Mouse (Mus musculus): ENCODE measurements around the gene Chrnb2.

The Chrnb2 gene

DNA sequence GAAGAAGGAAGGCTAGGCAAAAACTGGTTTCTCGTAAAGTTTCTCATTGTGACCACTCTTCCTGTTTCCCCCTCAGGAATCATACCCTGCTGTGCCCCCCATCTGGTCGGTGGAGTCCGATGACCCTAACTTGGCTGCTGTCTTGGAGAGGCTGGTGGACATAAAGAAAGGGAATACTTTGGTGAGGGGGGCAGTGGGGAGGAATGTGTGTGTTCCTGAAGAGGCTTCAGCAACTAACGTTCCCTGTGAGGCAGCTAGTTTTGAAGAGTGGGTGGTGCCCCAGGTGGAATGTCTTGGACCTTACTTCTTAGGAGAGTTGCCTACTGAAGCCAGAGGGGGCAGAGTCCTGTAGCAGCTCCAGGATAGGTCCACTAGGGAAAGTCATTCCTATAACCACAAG is 11.6 kb upstream of the Chrnb2 start:
- no peak for DNase-seq

DNA sequence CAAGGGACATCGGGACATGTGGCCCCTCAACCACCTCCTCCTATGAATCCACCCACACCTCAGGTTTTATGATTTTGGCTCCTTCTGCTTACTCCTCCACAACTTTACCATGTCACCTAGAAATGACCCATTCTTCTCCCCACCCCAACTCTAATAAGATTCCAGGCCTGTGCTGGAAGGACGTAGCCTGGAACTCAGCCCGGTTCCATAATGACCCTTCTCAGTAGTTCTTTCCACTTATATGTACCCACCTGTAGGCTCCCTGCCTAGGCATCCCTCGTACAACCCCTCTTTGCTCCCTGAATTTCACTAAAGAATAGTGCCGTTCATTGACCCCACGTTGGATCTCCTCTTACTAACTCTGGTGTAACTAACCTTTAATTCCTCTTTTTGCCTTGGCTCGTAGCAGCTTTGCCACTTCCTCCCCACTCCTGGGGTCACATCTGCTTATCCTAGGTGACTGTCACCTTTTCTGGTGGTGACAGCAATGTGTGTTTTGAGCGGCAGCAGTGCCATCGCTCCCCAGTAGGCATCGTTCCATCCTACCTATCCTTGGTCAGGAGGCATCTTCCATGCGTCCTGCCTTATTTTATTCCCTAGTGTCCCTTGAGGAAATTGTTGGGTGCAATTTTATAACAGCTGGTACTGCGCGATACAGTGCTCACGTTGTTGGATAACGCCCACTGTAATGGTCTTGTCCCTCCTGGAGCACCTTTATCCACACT is 10.0 kb upstream of the Chrnb2 start:
- DNase-seq, result no peak

DNA sequence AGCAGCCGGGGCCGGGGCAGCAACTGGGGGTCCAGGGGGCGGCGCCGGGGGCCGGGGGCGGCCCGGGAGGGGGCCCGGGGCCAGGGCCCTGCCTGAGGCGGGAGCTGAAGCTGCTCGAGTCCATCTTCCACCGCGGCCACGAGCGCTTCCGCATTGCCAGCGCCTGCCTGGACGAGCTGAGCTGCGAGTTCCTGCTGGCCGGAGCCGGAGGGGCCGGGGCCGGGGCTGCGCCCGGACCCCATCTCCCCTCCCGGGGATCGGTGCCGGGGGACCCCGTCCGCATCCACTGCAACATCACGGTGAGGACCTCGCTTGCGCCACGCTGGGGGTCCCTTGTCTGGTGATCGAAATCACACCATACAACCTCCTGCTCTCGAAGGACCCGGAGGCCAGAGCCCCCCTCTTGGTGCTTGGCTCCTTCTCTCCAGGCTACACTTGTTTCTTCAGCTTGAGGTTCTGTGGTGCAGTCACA is 9.3 kb upstream of the Chrnb2 start:
- DNase-seq, result peak; percentile 61 to 76

DNA sequence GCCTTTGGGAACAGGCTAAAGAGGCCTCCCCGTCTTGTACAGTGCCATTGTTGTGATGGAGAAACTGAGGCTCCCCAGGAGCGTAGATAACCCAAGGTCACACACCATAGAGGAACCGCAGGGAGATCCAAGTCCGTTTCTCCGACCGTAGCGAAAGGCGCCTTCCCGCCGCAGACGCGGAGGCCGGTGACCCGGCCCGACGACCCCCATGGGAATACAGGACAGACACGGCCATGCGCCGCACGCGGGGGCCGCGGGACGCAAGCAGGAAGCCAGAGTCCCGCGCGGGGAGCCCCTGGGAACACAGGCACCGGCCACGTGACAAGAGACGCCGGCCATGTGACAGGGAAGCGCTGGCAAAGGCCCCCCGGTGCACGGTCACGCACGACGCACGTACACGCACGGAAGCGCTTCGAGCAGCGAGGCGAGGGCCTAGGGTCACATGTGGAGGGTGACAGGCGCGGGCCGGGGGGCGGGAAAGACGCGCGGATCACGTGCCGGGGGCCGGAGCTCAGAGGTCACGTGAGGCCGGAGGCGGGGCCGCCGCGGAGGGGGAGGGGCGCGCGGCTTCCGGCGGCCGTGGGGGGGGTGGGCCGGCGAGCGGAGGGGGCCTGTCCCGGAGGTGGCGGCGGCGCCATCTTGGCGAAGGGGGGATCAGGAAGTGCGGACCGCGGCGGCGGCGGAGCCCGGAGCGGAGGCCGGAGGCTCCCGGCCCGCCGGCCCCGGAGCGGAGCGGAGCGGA is 8.7 kb upstream of the Chrnb2 start, which contains the start of gene Ube2q1:
Gene Ube2q1 (plus strand): TSS at position 649 of the 742 bp plus-strand sequence.
- peak; percentile 96 to 98 for DNase-seq

DNA sequence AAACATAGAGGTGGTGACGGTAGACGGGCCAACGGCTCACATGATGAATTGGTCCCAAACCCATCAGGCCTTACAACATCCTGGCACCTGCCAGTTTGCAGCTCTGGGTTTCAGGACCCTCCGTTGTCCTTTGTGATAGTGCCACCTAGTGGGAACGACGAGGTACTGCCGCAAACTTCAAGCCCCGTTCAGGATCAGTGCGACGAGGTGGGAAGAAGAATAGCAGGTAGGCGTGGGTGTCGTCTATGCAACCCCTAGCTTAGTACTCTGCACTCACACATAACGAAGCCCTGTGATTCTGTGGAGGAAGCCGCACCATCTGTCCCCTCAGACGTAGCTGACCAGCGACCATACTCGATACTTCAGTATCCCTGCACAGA is 8.1 kb upstream of the Chrnb2 start:
- DNase-seq, result peak; percentile 85 to 90

DNA sequence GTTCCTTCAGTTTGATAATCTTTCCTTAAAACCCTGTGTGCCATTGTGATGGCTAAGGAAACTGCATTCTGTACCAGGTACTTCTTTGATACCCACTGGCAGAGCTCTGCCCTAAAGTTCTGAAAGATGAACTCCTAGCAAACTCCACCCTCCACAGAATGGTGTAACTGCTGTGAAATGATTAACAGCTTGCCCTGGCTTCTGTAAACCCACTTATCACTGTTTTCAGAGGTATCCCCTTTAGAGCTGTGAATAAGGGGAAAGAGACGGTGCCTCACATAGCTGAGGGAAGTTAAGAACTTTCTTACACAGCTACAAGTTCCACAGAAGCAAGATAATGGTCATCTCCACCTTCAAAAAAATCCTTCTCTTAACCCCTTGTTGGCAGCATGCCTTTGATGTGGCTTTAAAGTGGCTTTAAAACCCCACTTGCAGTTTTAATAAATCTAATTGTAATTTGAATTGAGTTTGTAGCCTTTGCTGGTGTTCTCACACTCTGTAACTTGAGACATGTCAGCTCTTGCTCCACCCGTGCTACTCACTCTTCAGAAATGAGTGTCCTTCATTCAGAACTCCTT is 6.1 kb upstream of the Chrnb2 start:
- no peak for DNase-seq

DNA sequence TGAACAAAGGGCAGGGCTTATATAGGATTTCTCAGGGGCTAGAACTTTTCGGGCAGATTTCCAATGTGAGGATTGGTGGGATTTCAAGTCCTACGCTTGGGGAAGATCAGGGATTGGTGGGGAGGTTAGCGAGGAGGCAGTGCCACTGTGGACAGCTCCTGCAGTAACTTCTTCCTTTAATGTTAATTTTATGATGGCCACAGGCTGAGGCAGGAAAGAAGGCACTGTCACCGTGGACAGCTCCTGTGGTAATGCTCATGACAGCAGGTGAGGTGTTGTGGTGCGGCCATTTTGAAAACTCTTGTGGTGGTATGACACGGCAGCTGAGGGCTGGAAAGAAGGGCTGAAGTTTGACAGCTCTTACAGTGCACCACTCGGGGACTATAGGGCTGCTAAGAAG is 5.2 kb upstream of the Chrnb2 start:
- DNase-seq, result no peak

DNA sequence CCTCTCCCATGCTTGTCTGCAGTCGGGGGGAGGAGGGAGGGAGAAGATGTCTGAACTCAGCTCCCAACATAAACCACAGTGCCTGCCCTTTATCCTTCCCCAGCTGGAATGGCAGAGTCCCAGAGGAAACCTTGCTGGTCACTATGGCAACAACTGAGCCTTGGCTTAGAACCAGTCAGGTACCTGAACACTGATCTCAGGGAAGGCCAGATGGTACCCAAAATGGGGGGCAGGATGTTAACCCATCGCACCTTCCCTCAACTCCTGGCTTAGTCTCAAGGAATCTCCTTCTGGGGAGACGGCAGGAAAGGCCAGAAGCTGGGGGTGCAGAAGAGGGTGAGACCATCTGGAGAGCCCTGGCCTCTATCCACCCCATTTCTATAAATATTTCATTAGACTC is 4.6 kb downstream of the Chrnb2 start:
- no peak for DNase-seq

DNA sequence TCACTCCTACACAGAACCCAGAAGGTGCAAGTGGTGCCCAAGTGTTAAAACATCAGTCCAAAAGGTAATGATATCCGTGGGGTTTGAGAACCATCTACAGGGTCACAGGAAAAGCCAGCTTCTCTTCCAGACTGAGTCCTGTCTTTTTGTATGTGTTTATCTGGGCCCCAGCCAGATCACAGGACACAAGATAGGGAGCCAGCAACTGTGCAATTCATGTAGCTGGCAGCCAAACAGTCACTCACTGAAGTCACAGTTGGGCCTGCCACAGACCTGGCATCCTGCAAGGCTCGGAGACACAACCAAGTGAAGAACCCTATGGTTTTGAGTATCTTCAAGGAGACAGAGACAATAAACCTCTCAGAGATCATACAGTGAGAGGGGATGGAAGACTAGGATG is 6.6 kb downstream of the Chrnb2 start:
- DNase-seq, result no peak

DNA sequence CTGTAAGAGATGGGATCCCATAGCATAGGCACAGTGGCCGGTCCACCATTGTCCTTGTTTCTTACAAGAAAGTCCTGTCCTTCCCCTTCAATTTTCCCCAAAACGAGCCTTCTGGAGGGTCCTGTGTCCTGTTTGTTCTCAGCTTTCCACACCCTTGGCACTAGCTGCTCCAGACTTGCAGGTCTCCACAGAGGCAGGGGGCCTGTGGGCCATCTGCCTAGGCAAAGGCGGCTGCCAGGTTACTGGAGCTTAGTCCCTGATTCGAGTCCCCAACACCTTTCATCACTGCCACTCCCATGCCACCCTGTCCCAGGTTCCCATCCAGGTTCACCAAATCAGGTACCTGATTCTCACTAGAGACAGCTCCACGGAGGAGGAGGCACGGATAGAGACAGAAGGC is 9.1 kb downstream of the Chrnb2 start:
- no peak for DNase-seq

DNA sequence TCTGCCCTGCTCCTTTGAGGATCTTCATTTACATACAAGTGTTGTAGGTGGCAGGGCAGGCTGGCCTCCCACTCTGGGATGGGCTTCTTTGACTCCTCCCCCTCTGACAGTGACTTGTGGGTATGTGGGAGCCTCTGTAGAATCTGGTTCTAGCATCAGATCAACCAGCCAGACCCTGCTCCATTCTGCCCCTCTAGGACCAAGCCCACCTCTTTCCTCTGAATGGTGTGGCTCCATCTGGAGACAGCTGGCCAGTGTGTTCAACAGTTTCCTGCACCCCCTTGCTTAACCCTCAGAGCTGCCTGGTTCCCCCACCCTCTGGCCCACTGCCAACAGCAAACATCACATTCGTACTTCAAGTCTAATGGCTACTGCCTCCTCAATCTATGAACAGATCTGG is 12.1 kb downstream of the Chrnb2 start:
- DNase-seq, result peak; percentile 28 to 46

DNA sequence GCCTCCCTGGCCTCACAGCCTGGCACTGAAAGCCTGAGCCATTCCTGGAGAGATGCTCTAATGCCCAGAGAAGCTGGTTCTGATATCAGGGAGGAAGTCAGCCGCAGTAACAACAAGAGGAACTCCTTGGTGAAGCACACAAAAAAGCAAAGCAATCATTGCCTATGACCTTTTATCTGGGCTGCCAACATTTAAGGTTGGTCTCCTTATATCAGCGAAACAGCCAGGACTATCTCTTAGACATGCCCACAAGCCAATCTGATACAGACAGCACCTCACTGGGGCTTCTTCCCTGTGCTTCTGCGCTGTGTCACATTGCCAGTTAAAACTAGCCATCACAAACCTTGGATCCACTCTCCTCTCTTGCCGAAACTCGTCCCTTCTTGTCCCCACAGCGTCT is 25.9 kb downstream of the Chrnb2 start:
- no peak for DNase-seq

DNA sequence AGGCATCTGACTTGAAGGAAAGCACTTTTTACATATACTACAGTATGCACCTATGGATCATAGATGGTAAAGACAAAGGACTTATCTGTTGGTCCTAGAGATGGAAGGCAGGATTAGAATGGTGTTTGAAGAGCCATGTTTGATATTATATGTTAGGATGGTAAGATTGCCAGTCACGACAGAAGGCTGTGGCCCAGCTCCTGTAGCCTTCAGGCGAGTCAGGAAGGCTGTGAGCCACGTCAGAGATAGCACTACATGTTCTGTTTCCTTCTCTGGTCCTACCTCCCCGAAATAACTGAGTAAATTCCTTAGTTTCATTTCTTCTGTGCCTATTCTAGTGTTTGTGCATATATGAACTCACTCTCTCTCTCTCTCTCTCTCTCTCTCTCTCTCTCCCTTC is 32.3 kb downstream of the Chrnb2 start:
- no peak for DNase-seq

DNA sequence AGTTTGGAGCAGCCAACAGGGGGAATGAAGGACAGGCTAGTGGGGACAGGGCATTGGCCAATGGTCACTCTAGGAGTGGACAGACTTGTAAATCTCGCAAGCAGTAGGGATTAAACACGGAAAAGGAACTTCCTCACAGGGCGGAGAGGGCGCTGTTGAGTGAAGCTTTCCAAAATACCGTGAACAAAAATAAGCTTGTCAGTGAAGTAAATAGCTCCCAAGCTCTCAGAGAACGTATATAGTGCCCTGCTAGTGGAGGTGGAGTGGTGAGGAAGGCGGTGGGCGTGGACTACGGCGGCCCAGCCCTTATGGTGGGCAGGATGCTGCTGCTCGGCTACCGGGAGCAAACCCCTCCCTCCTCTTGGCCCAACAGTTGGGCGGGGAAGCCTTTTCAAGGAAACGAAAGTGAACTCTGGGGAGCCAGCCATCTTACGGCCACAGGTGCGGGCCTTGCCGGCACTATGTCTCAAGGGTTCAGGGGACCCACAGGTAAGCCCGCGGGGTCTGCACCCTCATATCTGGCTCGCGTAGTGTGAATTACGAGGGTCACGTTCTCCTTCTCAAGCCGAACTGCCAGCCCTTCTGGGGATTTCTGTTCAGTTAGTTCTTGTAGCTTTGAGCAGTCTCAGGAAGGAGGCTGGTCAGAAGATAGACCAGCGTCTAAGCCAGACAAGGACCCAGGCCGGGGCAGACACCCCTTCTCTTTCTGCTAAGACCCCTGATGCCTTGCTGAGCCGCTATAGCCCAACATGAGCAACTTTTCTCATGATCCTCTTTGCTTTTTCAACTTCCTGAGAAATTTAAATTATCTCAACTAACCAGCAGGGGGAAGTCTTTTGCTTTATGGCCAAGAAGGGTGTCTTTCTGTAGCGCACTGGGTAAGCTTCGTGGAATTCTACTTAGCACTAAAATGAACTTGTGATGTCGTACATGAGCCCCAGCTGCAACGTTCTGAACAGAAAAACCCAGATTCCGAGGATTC is 33.8 kb downstream of the Chrnb2 start:
- DNase-seq, result peak; percentile 87 to 93

DNA sequence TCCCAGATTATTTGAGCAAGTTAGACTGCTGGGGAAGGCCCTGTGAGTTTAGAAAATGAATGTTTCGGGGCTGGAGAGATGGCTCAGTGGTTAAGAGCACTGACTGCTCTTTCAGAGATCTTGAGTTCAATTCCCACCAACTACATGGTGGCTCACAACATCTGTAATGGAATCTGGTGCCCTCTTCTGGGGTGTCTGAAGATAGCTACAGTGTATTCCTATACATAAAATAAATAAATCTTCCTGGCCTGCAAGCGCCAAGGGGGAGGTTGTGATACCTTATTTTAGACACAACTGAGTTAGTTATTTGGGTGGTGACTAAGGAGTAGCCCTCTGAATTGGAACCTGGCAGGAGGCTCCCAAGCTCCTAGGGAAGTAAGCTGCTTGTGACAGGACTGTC is 35.6 kb downstream of the Chrnb2 start:
- DNase-seq, result no peak

DNA sequence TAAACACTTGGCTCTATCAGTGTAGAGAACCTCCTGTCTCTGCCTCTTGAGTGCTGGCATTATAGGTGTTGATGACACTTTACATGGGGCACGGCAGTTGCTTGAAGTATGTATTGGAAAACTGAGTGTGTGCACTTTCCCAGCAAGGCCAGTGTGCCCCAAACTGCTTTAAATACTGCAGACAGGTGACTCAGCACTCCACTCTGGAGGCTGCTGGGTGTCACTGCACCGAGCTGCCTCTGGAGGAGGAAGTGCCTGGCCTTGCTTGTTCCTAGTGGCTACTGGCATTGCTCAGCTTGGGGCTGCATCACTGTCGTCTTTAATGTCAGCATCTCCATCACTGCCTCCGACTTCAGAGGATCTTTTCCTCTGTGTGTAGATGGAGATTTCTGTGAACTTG is 37.4 kb downstream of the Chrnb2 start:
- DNase-seq, result peak; percentile 66 to 75

DNA sequence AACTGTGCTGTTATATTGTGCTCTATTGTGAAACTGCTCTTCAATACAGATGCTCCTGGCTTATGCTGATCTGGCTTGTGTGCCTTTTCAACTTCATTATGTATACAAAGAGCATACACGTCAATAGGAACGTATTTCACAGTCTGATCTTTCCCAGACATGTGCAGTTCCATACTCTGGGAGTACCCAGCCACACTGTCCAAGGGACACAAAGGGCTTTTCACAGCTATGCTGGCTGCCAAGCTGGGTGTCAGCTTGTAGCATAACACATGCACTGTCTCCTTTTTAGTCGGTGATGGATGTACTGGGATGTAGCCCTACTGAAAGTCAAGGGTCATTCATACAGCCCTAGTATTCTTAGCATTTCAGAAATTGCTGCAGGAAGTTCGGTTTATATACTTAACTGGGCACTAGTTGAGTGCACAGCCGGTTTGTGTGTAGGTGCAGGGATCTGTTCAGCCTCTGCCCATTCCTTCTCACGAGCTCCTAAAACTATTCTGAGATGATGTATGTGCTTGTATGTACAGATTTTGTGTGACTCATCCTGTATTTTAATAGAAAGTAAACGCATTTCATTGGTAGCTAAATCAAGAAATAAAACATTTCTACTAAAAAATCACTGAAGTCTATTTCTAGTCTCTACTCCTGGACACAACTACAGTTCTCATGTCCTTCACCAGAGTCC is 40.9 kb downstream of the Chrnb2 start:
- no peak for DNase-seq

DNA sequence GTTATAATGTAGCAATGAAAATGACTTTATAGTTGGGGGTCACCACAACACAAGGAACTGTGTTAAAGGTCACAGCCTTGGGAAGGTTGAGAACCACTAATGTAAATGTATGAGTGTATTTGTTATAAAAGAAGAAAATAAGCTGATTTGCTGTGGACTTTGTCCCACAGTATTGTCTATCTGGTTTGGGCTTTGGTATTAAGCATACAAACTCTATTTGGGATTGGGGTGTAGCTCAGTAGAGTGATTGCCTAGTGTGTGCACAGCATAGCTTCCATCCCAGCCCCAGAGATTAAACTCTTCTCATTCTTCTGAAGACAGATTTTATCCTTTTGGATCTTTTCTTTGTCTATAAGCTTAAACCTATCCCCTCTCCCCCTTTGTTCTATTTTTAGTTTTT is 42.4 kb downstream of the Chrnb2 start:
- no peak for DNase-seq

DNA sequence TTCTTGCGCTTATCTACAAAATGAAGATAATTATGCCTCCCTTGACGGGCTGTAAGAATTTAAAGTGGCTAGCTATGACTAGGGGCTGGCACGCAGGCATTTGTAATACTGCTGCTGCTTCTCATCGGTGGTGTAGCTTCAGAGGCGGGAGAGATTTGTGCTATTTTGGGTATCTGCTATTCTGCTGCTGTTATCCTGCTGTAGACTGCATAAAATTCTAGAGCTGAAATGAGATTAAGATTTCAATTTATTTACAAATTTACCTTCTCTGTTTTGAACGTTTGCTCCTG is 48.5 kb downstream of the Chrnb2 start:
- no peak for DNase-seq

DNA sequence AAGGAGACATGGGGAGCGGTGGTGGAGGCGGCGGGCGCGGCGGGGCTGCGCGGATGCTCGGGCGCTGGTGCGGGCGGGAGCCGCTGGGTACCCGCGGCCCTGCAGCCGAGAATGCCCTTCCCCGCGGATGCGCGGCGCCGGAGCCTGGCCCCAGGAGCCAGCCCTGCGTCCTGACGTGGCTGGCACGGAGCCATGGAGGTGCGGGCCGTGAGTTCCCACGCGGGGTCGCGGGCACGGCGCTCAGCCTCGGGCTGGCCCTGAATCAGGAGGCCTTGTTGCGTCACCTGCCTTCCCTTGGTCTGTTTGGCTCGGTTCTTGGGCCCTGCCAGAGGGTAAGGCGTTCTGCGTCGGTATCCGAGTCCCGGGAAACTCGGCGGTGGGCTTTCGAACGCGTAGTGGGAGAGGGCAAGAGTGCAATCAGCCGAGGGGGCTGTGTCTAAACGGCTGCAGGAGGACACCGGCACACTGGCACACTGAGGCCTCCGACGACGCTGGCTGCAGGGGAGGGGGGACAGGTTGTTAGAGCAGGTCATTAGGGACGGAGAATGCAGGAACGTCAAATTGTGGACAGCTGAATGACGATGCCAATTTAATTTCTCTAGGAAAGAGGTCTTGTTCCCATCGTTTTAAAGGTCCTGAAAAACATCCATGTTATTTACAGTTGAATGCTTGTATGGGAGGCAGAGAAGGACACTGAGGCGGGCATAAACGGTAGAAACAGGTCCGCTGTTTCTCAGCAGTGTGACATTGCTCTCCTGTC is 49.0 kb downstream of the Chrnb2 start:
- DNase-seq, result peak in 1 of 2 experiments; percentile 65

DNA sequence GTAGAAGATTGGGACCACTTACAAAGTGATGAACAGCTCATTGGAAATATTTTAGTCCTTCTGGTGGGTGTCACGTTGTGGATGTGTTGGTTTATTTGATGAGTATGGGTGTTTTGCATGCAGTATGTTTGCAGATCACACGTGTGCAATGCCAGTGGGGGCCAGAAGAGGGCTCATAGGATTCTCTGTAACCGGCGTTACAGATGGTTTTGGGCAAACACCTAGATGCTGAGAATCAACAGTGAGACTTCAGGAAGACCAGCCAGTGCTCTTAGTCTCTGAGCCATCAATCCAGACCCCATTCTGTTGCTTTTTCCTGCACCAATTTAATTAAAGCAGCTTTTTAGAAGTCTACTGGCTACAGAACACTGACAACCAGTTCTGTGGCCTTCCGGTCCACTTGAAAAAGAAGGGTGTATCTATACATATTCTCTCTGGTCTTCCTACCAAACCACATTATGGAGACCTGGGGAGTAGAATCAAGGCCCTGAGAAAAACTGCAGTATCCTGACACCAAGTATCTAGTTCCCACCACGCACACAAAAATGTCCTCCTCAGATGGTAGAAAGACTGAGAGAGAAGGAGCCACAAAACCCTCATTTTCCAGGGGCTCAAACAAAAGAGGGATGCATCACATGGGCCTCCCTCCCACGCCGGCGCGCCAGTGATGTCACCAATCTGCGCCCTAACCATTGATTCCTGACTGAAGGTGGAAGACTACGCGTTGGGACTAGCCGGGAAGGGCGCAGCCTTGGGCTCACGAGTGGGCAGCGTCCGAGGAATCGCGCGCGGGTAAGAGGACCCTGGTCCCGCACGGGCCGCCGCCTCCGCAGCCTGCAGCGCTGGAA is 49.8 kb downstream of the Chrnb2 start, which contains the start of gene Adar:
Gene Adar (plus strand): TSS at position 664 of the 848 bp plus-strand sequence.
- peak; percentile 91 for DNase-seq
